Mouse (Mus musculus) erythroid progenitor cell, adult 5-6 weeks (primary cell): ENCODE measurements around the gene Sh3bp5l. TPM values are rescaled to one million over a fixed set of nuclear protein-coding genes. Genes with fewer than 3 reads are reported as not detected.
A peak's percentile ranks its signal among the peaks of the same experiment; 100 is the strongest.
"Not testable (repeated sequence)": the region's sequence is repeated elsewhere in the genome, so short reads cannot be mapped to it uniquely, and the experiment has no call there.

Experiments used
- ATAC-seq: replicated peaks from 2 replicates; pipeline ENCODE4 v1.8.0; 2016; ENCODE audit warnings: moderate number of reproducible peaks, mild to moderate bottlenecking, moderate TSS enrichment, inconsistent platforms; ENCODE audit not compliant: poor library complexity, low FRiP score, severe bottlenecking
- total RNA-seq, 2 experiments: library from RNA; stranded (forward) in 1 of 2; stranded (reverse) in 1 of 2; fragments of 150-400 nt in 1 of 2; fragments of 186-747, 209-891 nt in 1 of 2; gene quantifications; 2 replicates each; pipeline versions ENCODE4 v1.2.3 to v1.2.4; 2015 to 2017; ENCODE audit warnings: low replicate concordance in 2 of 2

Gene Sh3bp5l
- total RNA-seq, 2 experiments from 2014 or later: 10.5 to 118 TPM

GRCm38 (mm10) chr11:58364454-58364853, 33.9 kb downstream of the Sh3bp5l start:
- ATAC-seq: no peak

GRCm38 (mm10) chr11:58366191-58366590, 35.7 kb downstream of the Sh3bp5l start:
- ATAC-seq: not testable (repeated sequence)

GRCm38 (mm10) chr11:58377273-58377672, 46.7 kb downstream of the Sh3bp5l start:
- no peak for ATAC-seq

GRCm38 (mm10) chr11:58377686-58378085, 47.2 kb downstream of the Sh3bp5l start:
- no peak for ATAC-seq

- 0 out of 2 replicates have a peak, but pooled peaks have one; percentile 12 for ATAC-seq
These were observed 48.3 kb downstream of the Sh3bp5l start, which contains the start of gene Lypd8 for GRCm38 (mm10) chr11:58378763-58379278. Gene Lypd8 (plus strand): TSS chr11:58379043.

GRCm38 (mm10) chr11:58379516-58379915, 49.0 kb downstream of the Sh3bp5l start:
- no peak for ATAC-seq

GRCm38 (mm10) chr11:58382471-58382870, 51.9 kb downstream of the Sh3bp5l start:
- ATAC-seq: no peak

Other genes starting within 250 kb of the Sh3bp5l start
- gene Gm12248, start 237.6 kb upstream of the Sh3bp5l start, total RNA-seq (2015; ENCODE audit: low replicate concordance): not detected in 2 replicates
- gene Gm12248, start 237.6 kb upstream of the Sh3bp5l start, total RNA-seq (2017; ENCODE audit: low replicate concordance): 1.2 TPM in 1 of 2 replicates, not detected in the other
- gene Cnot8, start 226.6 kb upstream of the Sh3bp5l start, total RNA-seq (2015; ENCODE audit: low replicate concordance): 19.5 and 43.6 TPM in 2 replicates
- gene Cnot8, start 226.6 kb upstream of the Sh3bp5l start, total RNA-seq (2017; ENCODE audit: low replicate concordance): 22.5 and 29.1 TPM in 2 replicates
- gene Gemin5, start 162.2 kb upstream of the Sh3bp5l start, total RNA-seq (2015; ENCODE audit: low replicate concordance): 2.9 and 5.0 TPM in 2 replicates
- gene Gemin5, start 162.2 kb upstream of the Sh3bp5l start, total RNA-seq (2017; ENCODE audit: low replicate concordance): 4.3 and 6.5 TPM in 2 replicates
- gene Mrpl22, start 159.1 kb upstream of the Sh3bp5l start, total RNA-seq (2015; ENCODE audit: low replicate concordance): 12.6 and 15.9 TPM in 2 replicates
- 10.7 and 21.6 TPM in 2 replicates for gene Mrpl22, start 159.1 kb upstream of the Sh3bp5l start, total RNA-seq (2017; ENCODE audit: low replicate concordance)
- 16.8 and 27.4 TPM in 2 replicates for gene Igtp, start 131.2 kb upstream of the Sh3bp5l start, total RNA-seq (2015; ENCODE audit: low replicate concordance)
- gene Igtp, start 131.2 kb upstream of the Sh3bp5l start, total RNA-seq (2017; ENCODE audit: low replicate concordance): 17.1 and 20.9 TPM in 2 replicates
- 6.5 and 12.6 TPM in 2 replicates for gene Irgm2, start 131.1 kb upstream of the Sh3bp5l start, total RNA-seq (2015; ENCODE audit: low replicate concordance)
- 5.9 and 6.8 TPM in 2 replicates for gene Irgm2, start 131.1 kb upstream of the Sh3bp5l start, total RNA-seq (2017; ENCODE audit: low replicate concordance)
- gene 4930438A08Rik, start 55.9 kb upstream of the Sh3bp5l start, total RNA-seq (2015; ENCODE audit: low replicate concordance): 4.3 and 10.9 TPM in 2 replicates
- gene 4930438A08Rik, start 55.9 kb upstream of the Sh3bp5l start, total RNA-seq (2017; ENCODE audit: low replicate concordance): 2.7 and 9.5 TPM in 2 replicates
- 4.6 and 17.7 TPM in 2 replicates for gene Zfp692, start 23.7 kb upstream of the Sh3bp5l start, total RNA-seq (2015; ENCODE audit: low replicate concordance)
- gene Zfp692, start 23.7 kb upstream of the Sh3bp5l start, total RNA-seq (2017; ENCODE audit: low replicate concordance): 17.1 and 19.1 TPM in 2 replicates
- gene Zfp672, start 385 bp upstream of the Sh3bp5l start, total RNA-seq (2015; ENCODE audit: low replicate concordance): 75.3 and 80.5 TPM in 2 replicates
- gene Zfp672, start 385 bp upstream of the Sh3bp5l start, total RNA-seq (2017; ENCODE audit: low replicate concordance): 27.6 and 39.9 TPM in 2 replicates
- gene Lypd8, start 48.3 kb downstream of the Sh3bp5l start, total RNA-seq (2015; ENCODE audit: low replicate concordance): not detected in 2 replicates
- not detected in 2 replicates for gene Lypd8, start 48.3 kb downstream of the Sh3bp5l start, total RNA-seq (2017; ENCODE audit: low replicate concordance)
- not detected in 2 replicates for gene 1810065E05Rik, start 90.4 kb downstream of the Sh3bp5l start, total RNA-seq (2015; ENCODE audit: low replicate concordance)
- gene 1810065E05Rik, start 90.4 kb downstream of the Sh3bp5l start, total RNA-seq (2017; ENCODE audit: low replicate concordance): not detected in 2 replicates
- not detected in 2 replicates for gene Gm12253, start 101.8 kb downstream of the Sh3bp5l start, total RNA-seq (2015; ENCODE audit: low replicate concordance)
- not detected in 2 replicates for gene Gm12253, start 101.8 kb downstream of the Sh3bp5l start, total RNA-seq (2017; ENCODE audit: low replicate concordance)
- not detected in 2 replicates for gene Lypd9, start 122.2 kb downstream of the Sh3bp5l start, total RNA-seq (2015; ENCODE audit: low replicate concordance)
- not detected in 2 replicates for gene Lypd9, start 122.2 kb downstream of the Sh3bp5l start, total RNA-seq (2017; ENCODE audit: low replicate concordance)
- gene Olfr30, start 131.5 kb downstream of the Sh3bp5l start, total RNA-seq (2015; ENCODE audit: low replicate concordance): not detected in 2 replicates
- not detected in 2 replicates for gene Olfr30, start 131.5 kb downstream of the Sh3bp5l start, total RNA-seq (2017; ENCODE audit: low replicate concordance)
- gene Olfr332, start 161.8 kb downstream of the Sh3bp5l start, total RNA-seq (2015; ENCODE audit: low replicate concordance): not detected in 2 replicates
- not detected in 2 replicates for gene Olfr332, start 161.8 kb downstream of the Sh3bp5l start, total RNA-seq (2017; ENCODE audit: low replicate concordance)
- gene Olfr331, start 171.8 kb downstream of the Sh3bp5l start, total RNA-seq (2015; ENCODE audit: low replicate concordance): not detected in 2 replicates
- gene Olfr331, start 171.8 kb downstream of the Sh3bp5l start, total RNA-seq (2017; ENCODE audit: low replicate concordance): not detected in 2 replicates
- not detected in 2 replicates for gene Olfr330, start 204.1 kb downstream of the Sh3bp5l start, total RNA-seq (2015; ENCODE audit: low replicate concordance)
- not detected in 2 replicates for gene Olfr330, start 204.1 kb downstream of the Sh3bp5l start, total RNA-seq (2017; ENCODE audit: low replicate concordance)
- not detected in 2 replicates for gene Olfr329-ps, start 215.7 kb downstream of the Sh3bp5l start, total RNA-seq (2015; ENCODE audit: low replicate concordance)
- gene Olfr329-ps, start 215.7 kb downstream of the Sh3bp5l start, total RNA-seq (2017; ENCODE audit: low replicate concordance): not detected in 2 replicates
- not detected in 2 replicates for gene Olfr328, start 224.9 kb downstream of the Sh3bp5l start, total RNA-seq (2015; ENCODE audit: low replicate concordance)
- gene Olfr328, start 224.9 kb downstream of the Sh3bp5l start, total RNA-seq (2017; ENCODE audit: low replicate concordance): not detected in 2 replicates
- gene Olfr224, start 239.8 kb downstream of the Sh3bp5l start, total RNA-seq (2015; ENCODE audit: low replicate concordance): not detected in 2 replicates
- gene Olfr224, start 239.8 kb downstream of the Sh3bp5l start, total RNA-seq (2017; ENCODE audit: low replicate concordance): not detected in 2 replicates
- not detected in 2 replicates for gene Olfr325, start 247.0 kb downstream of the Sh3bp5l start, total RNA-seq (2015; ENCODE audit: low replicate concordance)
- gene Olfr325, start 247.0 kb downstream of the Sh3bp5l start, total RNA-seq (2017; ENCODE audit: low replicate concordance): not detected in 2 replicates